Mouse (Mus musculus) liver, embryonic 11.5 days (tissue): ENCODE measurements around the gene Dlg2. TPM values are rescaled to one million over a fixed set of nuclear protein-coding genes. Genes with fewer than 3 reads are reported as not detected.

Experiments
- ATAC-seq: fragments of 200-750 bp; cut with Nextera tagmentation; replicated peaks from 2 replicates; pipeline ENCODE4 v1.8.0; 2017; ENCODE audit warnings: moderate number of reproducible peaks, mild to moderate bottlenecking, moderate TSS enrichment, moderate library complexity; ENCODE audit not compliant: low FRiP score
- DNase-seq: peaks from one replicate; pipeline ENCODE4 v3.0.0-alpha.2; 2017; ENCODE audit warnings: low spot score
- H3K27ac ChIP-seq: fragments of 300-500 bp; sonication (generic); 2 replicates; pipeline ENCODE4 v1.5.1; 2014; ENCODE audit warnings: mild to moderate bottlenecking, low read depth, low read length, control low read depth
- H3K27me3 ChIP-seq: fragments of 300-500 bp; sonication (generic); replicated peaks from 2 replicates; pipeline ENCODE4 v1.6.1; 2014; ENCODE audit warnings: low read length, mixed read lengths; ENCODE audit not compliant: control insufficient read depth, insufficient read depth
- H3K36me3 ChIP-seq: fragments of 300-500 bp; sonication (generic); 2 replicates; pipeline ENCODE4 v1.6.1; 2014; ENCODE audit warnings: mild to moderate bottlenecking, low read length, moderate library complexity, mixed read lengths; ENCODE audit not compliant: control insufficient read depth, insufficient read depth
- H3K4me1 ChIP-seq: fragments of 300-500 bp; sonication (generic); replicated peaks from 2 replicates; pipeline ENCODE4 v1.6.1; 2014; ENCODE audit warnings: low read length, mixed read lengths; ENCODE audit not compliant: control insufficient read depth, insufficient read depth
- H3K4me2 ChIP-seq: fragments of 300-500 bp; sonication (generic); 2 replicates; pipeline ENCODE4 v1.6.1; 2014; ENCODE audit warnings: mild to moderate bottlenecking, control low read depth, moderate library complexity
- H3K4me3 ChIP-seq: fragments of 300-500 bp; sonication (generic); 2 replicates; pipeline ENCODE4 v1.5.1; 2014; ENCODE audit warnings: low read depth, low read length, control low read depth
- H3K9ac ChIP-seq: fragments of 300-500 bp; sonication (generic); 2 replicates; pipeline ENCODE4 v1.6.1; 2014; ENCODE audit warnings: low read depth, low read length, control low read depth
- H3K9me3 ChIP-seq: fragments of 300-500 bp; sonication (generic); 2 replicates; pipeline ENCODE4 v1.6.1; 2016; ENCODE audit warnings: low read length, inconsistent platforms, mixed read lengths; ENCODE audit not compliant: control insufficient read depth
- WGBS: fragments of 180-500 bp; shearing (Covaris S2); extraction: QIAGEN DNeasy Blood & Tissue Kit; methylation state at CpG from one replicate; pipeline ENCODE4 v1.1.7; 2014; 5-methylcytosine and 5-hydroxymethylcytosine counted together
- polyA plus RNA-seq: library from polyadenylated mRNA; unstranded; fragments of >200 nt; fragmentation: Nextera tagmentation; extraction: Ambion mirVana; gene quantifications from 2 replicates; pipeline ENCODE4 v1.2.1, GENCODE M21; 2014

Gene Dlg2
- polyA plus RNA-seq, 1 experiment from 2014 or later = 0.96 TPM

DNA sequence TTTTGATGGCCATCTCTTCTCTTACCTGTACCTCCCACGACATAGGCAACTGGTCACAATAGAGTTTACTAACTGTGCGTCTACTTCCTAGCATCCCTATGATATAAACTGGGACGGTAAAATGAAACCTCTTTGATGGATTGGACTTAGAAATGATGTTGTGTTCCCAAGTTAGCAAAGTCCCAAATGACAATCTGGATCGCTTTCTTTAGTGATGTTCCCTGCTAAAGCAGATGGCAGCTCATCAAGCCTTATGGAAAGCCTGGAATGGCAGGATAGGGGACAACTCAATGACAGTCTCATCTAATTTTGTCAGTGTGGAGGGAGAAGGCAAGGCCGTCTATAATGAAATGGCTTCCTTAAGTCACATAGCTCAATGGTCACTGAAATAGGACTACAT is 472.7 kb downstream of the Dlg2 start:
- Histone ChIP-seq H3K4me1 (no peaks in the 10 kb centered on the region), H3K9me3 (no peaks in the 10 kb centered on the region), H3K27me3 (no peaks in the 10 kb centered on the region), H3K27ac (no peak overlapping the region), H3K9ac (no peak overlapping the region), H3K4me3 (no peak overlapping the region), H3K36me3 (no peaks in the 10 kb centered on the region), H3K4me2 (no peak overlapping the region)
- 83% methylated on average over 5 of the region's 5 CpGs for WGBS
- DNase-seq (no peak), ATAC-seq (no peak)

DNA sequence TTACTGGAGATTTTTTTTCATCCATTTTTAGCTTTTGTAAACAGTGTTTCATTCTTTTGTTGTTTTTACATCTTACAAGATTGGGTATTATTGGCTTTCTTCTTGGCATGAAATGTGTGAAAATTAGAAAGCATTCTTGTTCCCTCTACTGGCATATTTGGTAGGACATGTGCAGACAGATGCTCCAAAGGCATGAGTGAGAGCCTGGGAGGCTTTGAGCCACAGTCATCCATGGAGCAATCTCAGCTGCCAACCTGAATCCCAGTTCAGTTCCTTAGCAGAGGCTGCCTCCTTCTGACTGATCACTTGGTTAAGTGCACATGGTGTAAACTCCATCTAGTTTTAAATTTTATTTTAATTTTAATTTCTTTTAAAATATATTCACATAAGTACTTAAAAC is 500.8 kb downstream of the Dlg2 start:
- Histone ChIP-seq H3K4me3 (no peak overlapping the region), H3K4me2 (no peak overlapping the region), H3K9ac (no peak overlapping the region), H3K36me3 (no peaks in the 10 kb centered on the region), H3K9me3 (no peaks in the 10 kb centered on the region), H3K27me3 (no peaks in the 10 kb centered on the region), H3K27ac (no peak overlapping the region), H3K4me1 (no peaks in the 10 kb centered on the region)
- no peak for DNase-seq
- no peak for ATAC-seq

DNA sequence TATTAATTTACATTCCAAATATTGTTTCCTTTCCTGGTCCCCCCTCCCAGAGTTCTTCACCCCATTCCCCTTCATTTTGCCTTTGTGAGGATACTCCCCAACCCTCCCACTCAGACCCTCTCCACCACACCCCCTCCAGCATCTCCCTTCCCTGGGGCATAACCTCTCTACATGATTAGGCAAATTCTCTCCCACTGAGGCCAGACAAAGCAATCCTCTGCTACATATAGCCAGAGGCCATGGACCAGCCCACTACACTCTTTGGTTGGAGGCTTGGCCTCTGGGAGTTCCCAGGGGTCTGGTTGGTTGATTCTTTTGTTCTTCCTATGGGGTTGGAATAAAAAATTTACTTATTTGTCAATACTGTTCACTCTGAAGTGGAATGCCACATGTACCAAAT is 505.6 kb downstream of the Dlg2 start:
- Histone ChIP-seq H3K36me3 (no peaks in the 10 kb centered on the region), H3K9me3 (no peaks in the 10 kb centered on the region), H3K4me2 (no peak overlapping the region), H3K4me3 (no peak overlapping the region), H3K27ac (no peak overlapping the region), H3K27me3 (no peaks in the 10 kb centered on the region), H3K4me1 (no peaks in the 10 kb centered on the region), H3K9ac (no peak overlapping the region)
- ATAC-seq (no peak), DNase-seq (no peak)

DNA sequence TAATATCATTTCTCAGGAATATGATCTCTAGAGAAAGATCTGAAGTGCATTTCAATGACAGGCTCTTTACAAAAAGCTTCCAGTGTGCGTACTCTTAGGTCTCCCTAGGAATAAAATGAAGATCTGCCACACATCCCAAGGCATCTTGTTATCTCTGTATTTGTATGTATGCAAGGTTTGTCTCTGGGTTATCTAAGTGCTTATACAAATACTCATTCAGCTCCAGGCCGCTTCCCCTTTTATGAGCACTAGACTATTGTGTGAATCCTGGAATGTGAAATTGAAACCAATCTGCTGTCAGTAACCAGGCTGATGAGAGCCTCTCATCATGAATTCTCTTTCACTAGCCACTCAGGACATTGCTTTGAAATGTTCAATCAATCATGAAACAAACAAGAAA is 534.2 kb downstream of the Dlg2 start:
- H3K4me3 ChIP-seq = no peak overlapping the region
- ATAC-seq (no peak), DNase-seq (no peak)
- no peak overlapping the region for H3K4me2 ChIP-seq
- H3K9ac ChIP-seq = no peak overlapping the region
- no peaks in the 10 kb centered on the region for H3K27me3 ChIP-seq
- H3K4me1 ChIP-seq = no peaks in the 10 kb centered on the region
- WGBS = 65% methylated on average over 2 of the region's 2 CpGs
- no peaks in the 10 kb centered on the region for H3K9me3 ChIP-seq
- no peaks in the 10 kb centered on the region for H3K36me3 ChIP-seq
- no peak overlapping the region for H3K27ac ChIP-seq

DNA sequence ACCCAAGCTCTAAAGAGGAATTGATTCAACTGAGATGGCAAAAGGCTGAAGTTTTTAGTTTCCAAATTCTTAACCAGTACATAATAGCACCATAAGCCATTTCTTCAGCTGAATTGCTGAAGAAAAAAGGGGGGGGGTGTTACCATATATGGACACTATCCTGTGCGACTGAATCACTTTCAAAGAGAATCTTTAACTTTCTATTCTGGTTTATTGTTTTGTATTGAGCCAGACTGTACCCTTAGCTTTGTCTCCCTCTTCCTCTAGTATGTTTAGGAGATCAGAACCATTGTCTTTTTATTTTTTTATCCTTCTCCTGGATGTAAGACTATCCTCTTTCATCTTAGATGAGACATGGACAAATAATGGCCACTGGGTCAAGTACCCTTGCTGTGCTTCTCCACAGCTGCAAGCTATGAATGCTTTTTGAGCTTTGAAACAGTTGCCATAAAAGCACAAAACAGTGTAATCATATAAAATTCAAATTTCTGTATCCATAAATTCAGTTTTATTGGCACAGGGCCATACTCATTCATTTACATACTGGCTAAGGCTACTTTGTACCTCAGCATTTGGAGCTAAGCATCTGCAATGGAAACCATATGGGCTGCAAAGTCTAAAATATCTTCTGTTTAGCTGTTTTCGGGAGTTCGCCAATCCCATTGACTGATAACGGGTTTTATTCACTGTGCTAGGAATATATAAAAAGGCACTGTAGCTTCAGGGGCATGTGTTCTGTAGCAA is 568.7 kb downstream of the Dlg2 start:
- H3K9me3 ChIP-seq = no peaks in the 10 kb centered on the region
- H3K27me3 ChIP-seq = no peaks in the 10 kb centered on the region
- no peak overlapping the region for H3K4me3 ChIP-seq
- H3K4me2 ChIP-seq = no peak overlapping the region
- no peaks in the 10 kb centered on the region for H3K36me3 ChIP-seq
- no peak overlapping the region for H3K9ac ChIP-seq
- 85% methylated on average over 4 of the region's 4 CpGs for WGBS
- ATAC-seq (no peak), DNase-seq (no peak)
- H3K4me1 ChIP-seq = no peaks in the 10 kb centered on the region
- H3K27ac ChIP-seq = no peak overlapping the region

DNA sequence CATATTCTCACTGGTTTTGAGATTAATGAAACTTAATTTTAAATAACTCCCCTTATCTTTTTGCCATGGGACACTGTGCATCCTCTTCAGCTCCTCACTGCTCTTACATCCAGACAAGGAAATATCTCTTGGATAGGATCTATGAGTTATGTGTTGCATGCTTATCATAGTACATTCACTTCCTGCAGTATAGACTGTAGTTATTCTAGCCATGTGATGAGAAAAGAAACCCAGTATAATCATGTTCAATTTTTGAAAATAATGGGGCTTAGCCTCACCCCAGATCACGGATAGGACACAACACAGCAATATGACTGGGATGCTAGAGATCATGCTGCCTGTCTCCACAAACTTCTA is 569.2 kb downstream of the Dlg2 start:
- no peaks in the 10 kb centered on the region for H3K27me3 ChIP-seq
- no peak overlapping the region for H3K9ac ChIP-seq
- no peak for DNase-seq
- 86% methylated on average over 1 of the region's 1 CpGs for WGBS
- ATAC-seq = no peak
- no peaks in the 10 kb centered on the region for H3K9me3 ChIP-seq
- H3K4me2 ChIP-seq = no peak overlapping the region
- H3K4me1 ChIP-seq = no peaks in the 10 kb centered on the region
- no peaks in the 10 kb centered on the region for H3K36me3 ChIP-seq
- no peak overlapping the region for H3K27ac ChIP-seq
- H3K4me3 ChIP-seq = no peak overlapping the region

DNA sequence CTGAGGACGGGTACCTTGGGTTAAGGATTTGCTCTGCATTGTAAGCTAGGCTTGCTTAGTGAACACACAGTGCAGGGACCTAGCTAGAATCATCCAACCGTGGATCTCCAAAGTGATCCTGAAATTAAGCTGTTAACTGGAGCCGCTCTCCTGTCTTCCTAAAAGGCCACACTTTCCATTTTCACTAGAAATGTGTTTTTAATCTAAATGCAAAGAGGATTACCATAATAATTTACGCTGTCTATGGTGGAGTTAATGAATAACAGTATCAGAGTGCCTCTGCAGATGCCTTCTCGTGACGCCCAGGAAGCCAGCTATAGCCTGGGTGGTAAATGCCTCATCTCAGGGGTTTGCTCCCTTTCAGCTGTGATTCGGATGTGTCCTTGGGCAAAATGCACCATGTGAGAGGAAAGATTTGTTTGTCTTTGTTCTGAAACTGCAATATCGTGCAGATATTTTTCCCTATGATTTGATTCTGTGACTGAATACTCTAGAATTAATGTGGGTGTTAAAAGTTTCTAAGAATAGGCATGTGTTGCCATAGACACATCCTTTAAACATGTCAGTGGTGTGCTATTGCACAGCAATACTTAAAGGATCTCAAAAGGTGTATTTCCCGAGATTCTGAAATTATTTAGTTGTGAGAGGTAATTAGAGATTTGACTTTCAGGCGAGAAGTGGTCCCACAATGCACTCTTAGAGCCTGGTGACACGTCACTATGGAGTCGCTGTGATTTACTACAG is 587.0 kb downstream of the Dlg2 start:
- WGBS = 68% methylated on average over 12 of the region's 12 CpGs
- Histone ChIP-seq H3K4me3 (no peak overlapping the region), H3K9me3 (no peaks in the 10 kb centered on the region), H3K27ac (no peak overlapping the region), H3K36me3 (no peaks in the 10 kb centered on the region), H3K27me3 (no peaks in the 10 kb centered on the region), H3K4me1 (no peaks in the 10 kb centered on the region), H3K9ac (no peak overlapping the region), H3K4me2 (no peak overlapping the region)
- ATAC-seq = no peak
- DNase-seq = no peak

DNA sequence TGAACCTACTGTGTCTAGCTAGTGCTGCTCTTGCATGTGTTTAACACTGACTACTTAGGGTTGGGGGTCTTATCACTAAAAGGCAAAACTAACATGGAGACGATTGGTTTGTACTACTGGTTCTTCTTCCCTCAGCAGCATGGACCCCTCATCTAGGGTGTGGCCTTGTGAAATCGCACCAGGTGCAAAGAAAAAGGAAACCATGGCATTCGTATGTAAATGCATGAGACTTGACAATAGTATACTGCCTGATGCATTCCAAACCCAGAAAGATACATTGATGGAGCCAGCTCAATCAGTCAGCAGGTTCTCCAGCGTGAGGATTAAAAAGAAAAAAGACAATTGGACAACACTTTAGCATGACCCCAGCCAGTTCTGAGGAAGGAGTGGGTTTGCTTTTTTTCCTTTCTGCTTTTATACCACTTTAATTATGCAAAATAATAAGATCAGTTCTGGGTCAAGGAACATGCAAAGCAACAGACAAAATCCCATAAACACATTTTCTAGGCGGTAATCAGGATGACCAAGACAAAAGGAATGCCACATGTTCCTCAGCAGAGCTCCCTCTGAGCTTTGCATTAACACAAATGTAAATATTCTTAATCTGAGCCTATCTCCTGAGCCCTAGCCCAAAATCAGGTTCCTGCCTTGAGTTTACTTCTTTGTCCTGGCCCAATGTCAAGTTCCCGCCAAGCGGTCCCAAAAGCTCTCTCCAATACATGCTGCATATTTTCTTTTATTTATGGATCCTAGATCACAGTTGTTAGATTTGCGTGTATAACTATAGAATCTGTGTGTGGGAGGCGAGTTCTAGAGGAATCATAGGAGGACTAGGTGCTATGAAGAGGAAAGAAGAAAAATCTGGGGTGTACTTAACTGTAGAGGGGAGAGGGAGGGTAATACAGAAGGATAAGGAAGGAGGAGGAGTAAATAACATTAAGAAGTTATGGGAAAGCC is 595.6 kb downstream of the Dlg2 start:
- Histone ChIP-seq H3K4me3 (no peak overlapping the region), H3K27me3 (no peaks in the 10 kb centered on the region), H3K27ac (no peak overlapping the region), H3K9ac (no peak overlapping the region), H3K4me1 (no peaks in the 10 kb centered on the region), H3K4me2 (no peak overlapping the region), H3K36me3 (no peaks in the 10 kb centered on the region), H3K9me3 (no peaks in the 10 kb centered on the region)
- DNase-seq = no peak
- 70% methylated on average over 9 of the region's 9 CpGs for WGBS
- no peak for ATAC-seq
